Mouse (Mus musculus): ENCODE results near the gene Irf7.

DNA sequence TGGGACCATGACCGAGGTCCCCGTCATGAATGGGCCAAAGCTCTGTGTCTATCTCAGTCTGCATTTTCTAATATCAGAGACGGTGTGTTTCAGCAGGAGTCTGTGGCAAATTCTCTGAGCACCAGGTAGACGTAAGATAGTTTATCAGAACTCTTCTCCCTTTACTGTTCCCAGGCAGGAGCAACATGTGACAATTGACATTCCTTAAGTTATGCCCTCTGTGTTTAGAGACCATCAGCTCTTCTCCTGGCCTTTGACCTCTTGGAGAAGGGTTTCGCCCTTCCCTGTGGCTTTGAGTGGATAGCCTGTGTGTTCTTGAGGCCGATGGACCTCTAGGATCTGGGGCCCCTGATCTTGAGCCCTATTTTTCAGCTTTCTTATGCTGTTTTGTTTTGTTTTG is 36.6 kb downstream of the Irf7 start:
- no peak for TF ChIP-seq CTCF (IDR thresholded peaks at IDR 0.05; ENCODE audit: low read depth)
- TF ChIP-seq EP300 (IDR thresholded peaks at IDR 0.05; ENCODE audit: low read depth) = no peak

Measured in heart, postnatal 0 days (tissue).